Mouse (Mus musculus) CH12.LX (cell line): Measurements from ENCODE around the gene Rsad1. TPM values are rescaled to one million over a fixed set of nuclear protein-coding genes. Genes with fewer than 3 reads are reported as not detected.
A peak's percentile ranks its signal among the peaks of the same experiment; 100 is the strongest.

Experiments used
- DNase-seq: peaks from one replicate; pipeline ENCODE4 v3.0.0-alpha.2; 2013; ENCODE audit errors: extremely low read depth
- H3K27ac ChIP-seq: 2 replicates; pipeline ENCODE4 v1.5.1; 2012; ENCODE audit warnings: low read depth, mild to moderate bottlenecking, control low read depth, moderate library complexity; ENCODE audit not compliant: insufficient read depth
- H3K27me3 ChIP-seq: replicated peaks from 2 replicates; pipeline ENCODE3; 2012; ENCODE audit warnings: inconsistent platforms
- H3K36me3 ChIP-seq, 2 experiments: replicated peaks in 1 of 2; 2 replicates each; pipeline versions ENCODE3 to v1.6.1; 2012; ENCODE audit warnings: inconsistent platforms in 1 of 2, low read length in 1 of 2, mild to moderate bottlenecking in 1 of 2, mixed read lengths in 1 of 2, moderate library complexity in 1 of 2; ENCODE audit not compliant: control insufficient read depth in 1 of 2, insufficient read depth in 1 of 2
- H3K4me1 ChIP-seq, 2 experiments: 2 replicates each; pipeline ENCODE4 v1.6.1; 2012; ENCODE audit warnings: inconsistent platforms in 1 of 2, moderate library complexity in 1 of 2; ENCODE audit not compliant: insufficient read depth in 2 of 2, control insufficient read depth in 1 of 2
- H3K4me2 ChIP-seq: 2 replicates; pipeline ENCODE4 v1.6.1; 2012; ENCODE audit warnings: low read depth, mild to moderate bottlenecking, control low read depth; ENCODE audit not compliant: poor library complexity, insufficient read depth, severe bottlenecking
- H3K4me3 ChIP-seq, 3 experiments: fragments of 150-350 bp in 1 of 3; sonication (generic) in 1 of 3; replicated peaks in 1 of 3; 2 replicates each; pipeline versions ENCODE3 to v1.5.1; 2011 to 2012; ENCODE audit warnings: low read depth in 2 of 3, low read length in 2 of 3, mild to moderate bottlenecking in 2 of 3, moderate library complexity in 2 of 3, control low read depth in 1 of 3, improper control_type of control experiment in 1 of 3, inconsistent platforms in 1 of 3, mixed read lengths in 1 of 3; ENCODE audit not compliant: poor library complexity in 1 of 3
- H3K79me2 ChIP-seq: replicated peaks from 2 replicates; pipeline ENCODE4 v1.6.1; 2012; ENCODE audit warnings: mild to moderate bottlenecking, moderate library complexity; ENCODE audit not compliant: control insufficient read depth, poor library complexity, insufficient read depth, severe bottlenecking; ENCODE audit errors: extremely low read depth
- H3K9ac ChIP-seq: 2 replicates; pipeline ENCODE4 v1.6.1; 2012; ENCODE audit warnings: low read depth, mild to moderate bottlenecking, control low read depth, moderate library complexity; ENCODE audit not compliant: insufficient read depth
- H3K9me3 ChIP-seq: replicated peaks from 2 replicates; pipeline ENCODE3; 2012; ENCODE audit warnings: low read length, inconsistent platforms, mixed read lengths
- BHLHE40 ChIP-seq: IDR thresholded peaks from 2 replicates; pipeline ENCODE4 v1.6.1; 2011; ENCODE audit warnings: mild to moderate bottlenecking, low read depth, low read length, improper control_type of control experiment
- CTCF ChIP-seq, 2 experiments: IDR thresholded peaks in 1 of 2; conservative IDR thresholded peaks in 1 of 2; 2 replicates each; pipeline ENCODE4 v1.5.1; 2011 to 2012; ENCODE audit warnings: low read depth in 2 of 2, low read length in 2 of 2, improper control_type of control experiment in 1 of 2, inconsistent platforms in 1 of 2, mild to moderate bottlenecking in 1 of 2, moderate library complexity in 1 of 2
- ELF1 ChIP-seq: IDR thresholded peaks from 2 replicates; pipeline ENCODE4 v1.6.1; 2014; ENCODE audit warnings: low read depth, mild to moderate bottlenecking, inconsistent platforms, low read length, improper control_type of control experiment
- ETS1 ChIP-seq: conservative IDR thresholded peaks from 2 replicates; pipeline ENCODE4 v1.6.1; 2012; ENCODE audit warnings: low read depth, mild to moderate bottlenecking, inconsistent platforms, low read length, improper control_type of control experiment, moderate library complexity
- HCFC1 ChIP-seq: IDR thresholded peaks from 2 replicates; pipeline ENCODE4 v1.6.1; 2012; ENCODE audit warnings: low read depth, mild to moderate bottlenecking, inconsistent platforms, low read length, improper control_type of control experiment
- JUND ChIP-seq: conservative IDR thresholded peaks from 2 replicates; pipeline ENCODE4 v1.6.1; 2011; ENCODE audit warnings: low read depth, low read length, improper control_type of control experiment
- MAFK ChIP-seq: IDR thresholded peaks from 2 replicates; pipeline ENCODE4 v1.6.1; 2011; ENCODE audit warnings: low read length, improper control_type of control experiment; ENCODE audit not compliant: insufficient replicate concordance
- MAZ ChIP-seq: IDR thresholded peaks from 2 replicates; pipeline ENCODE4 v1.6.1; 2012; ENCODE audit warnings: low read depth, mild to moderate bottlenecking, inconsistent platforms, low read length, improper control_type of control experiment, moderate library complexity
- MEF2A ChIP-seq: IDR thresholded peaks from 2 replicates; pipeline ENCODE4 v1.6.1; 2014; ENCODE audit warnings: low read depth, mild to moderate bottlenecking, inconsistent platforms, low read length, improper control_type of control experiment, borderline replicate concordance
- MXI1 ChIP-seq: IDR thresholded peaks from 2 replicates; pipeline ENCODE4 v1.6.1; 2011; ENCODE audit warnings: mild to moderate bottlenecking, low read depth, low read length, improper control_type of control experiment
- MYC ChIP-seq: IDR thresholded peaks from 2 replicates; pipeline ENCODE4 v1.6.1; 2011; ENCODE audit warnings: low read depth, mild to moderate bottlenecking, improper control_type of control experiment, low read length
- NELFE ChIP-seq: IDR thresholded peaks from 2 replicates; pipeline ENCODE4 v1.6.1; 2011; ENCODE audit warnings: low read depth, low read length, improper control_type of control experiment
- NRF1 ChIP-seq: IDR thresholded peaks from 2 replicates; pipeline ENCODE4 v1.6.1; 2014; ENCODE audit warnings: low read depth, mild to moderate bottlenecking, inconsistent platforms, low read length, improper control_type of control experiment, moderate library complexity
- POLR2A ChIP-seq: IDR thresholded peaks from 2 replicates; pipeline ENCODE4 v1.6.1; 2011; ENCODE audit warnings: low read depth, mild to moderate bottlenecking, improper control_type of control experiment, low read length
- RCOR1 ChIP-seq: conservative IDR thresholded peaks from 2 replicates; pipeline ENCODE4 v1.6.1; 2012; ENCODE audit warnings: low read depth, mild to moderate bottlenecking, inconsistent platforms, low read length, improper control_type of control experiment
- SIN3A ChIP-seq: IDR thresholded peaks from 2 replicates; pipeline ENCODE4 v1.6.1; 2012; ENCODE audit warnings: low read length, improper control_type of control experiment, inconsistent platforms
- TBP ChIP-seq: conservative IDR thresholded peaks from 2 replicates; pipeline ENCODE4 v1.6.1; 2011; ENCODE audit warnings: low read depth, low read length, improper control_type of control experiment
- TCF12 ChIP-seq: IDR thresholded peaks from 2 replicates; pipeline ENCODE4 v1.6.1; 2014; ENCODE audit warnings: low read depth, mild to moderate bottlenecking, inconsistent platforms, low read length, improper control_type of control experiment
- USF1 ChIP-seq: IDR thresholded peaks from 2 replicates; pipeline ENCODE4 v1.6.1; 2014; ENCODE audit warnings: low read depth, mild to moderate bottlenecking, inconsistent platforms, low read length, improper control_type of control experiment
- ZC3H11A ChIP-seq: IDR thresholded peaks from 2 replicates; pipeline ENCODE4 v1.6.1; 2012; ENCODE audit warnings: low read depth, mild to moderate bottlenecking, inconsistent platforms, low read length, improper control_type of control experiment
- ZNF384 ChIP-seq: IDR thresholded peaks from 2 replicates; pipeline ENCODE4 v1.6.1; 2012; ENCODE audit warnings: low read depth, low read length, improper control_type of control experiment, inconsistent platforms
- dilution Hi-C: fragments of 300-500 bp; cut with MboI; formaldehyde crosslinking; loops from 2 replicates; pipeline ENCODE4 v1.14.3; 2020; ENCODE audit warnings: low sequenced_read_pairs; ENCODE audit not compliant: extremely low pct_unique_long_range_greater_than_20kb, extremely low pct_ligation_motif_present
- in situ Hi-C: fragments of 300-500 bp; cut with MboI; formaldehyde crosslinking; loops from 3 replicates; pipeline ENCODE4 v1.14.3; 2019; ENCODE audit warnings: low sequenced_read_pairs, low pct_ligation_motif_present, low pct_unique_long_range_greater_than_20kb, mixed read lengths
- polyA plus RNA-seq: library from polyadenylated mRNA; unstranded; fragments of >175 nt; gene quantifications from 2 replicates; pipeline ENCODE4 v1.2.1, GENCODE M21; 2012; ENCODE audit warnings: low read depth; ENCODE audit not compliant: insufficient read length
- total RNA-seq, 2 experiments: library from RNA; depleted of rRNA; stranded (reverse); fragments of 300-350 nt in 1 of 2; fragments of >200 nt in 1 of 2; gene quantifications; 2 replicates each; pipeline ENCODE4 v1.2.3; 2012 to 2014

Gene Rsad1
- total and polyA plus RNA-seq, 3 experiments: 7.3 to 9.3 (median 9.2) TPM

DNA sequence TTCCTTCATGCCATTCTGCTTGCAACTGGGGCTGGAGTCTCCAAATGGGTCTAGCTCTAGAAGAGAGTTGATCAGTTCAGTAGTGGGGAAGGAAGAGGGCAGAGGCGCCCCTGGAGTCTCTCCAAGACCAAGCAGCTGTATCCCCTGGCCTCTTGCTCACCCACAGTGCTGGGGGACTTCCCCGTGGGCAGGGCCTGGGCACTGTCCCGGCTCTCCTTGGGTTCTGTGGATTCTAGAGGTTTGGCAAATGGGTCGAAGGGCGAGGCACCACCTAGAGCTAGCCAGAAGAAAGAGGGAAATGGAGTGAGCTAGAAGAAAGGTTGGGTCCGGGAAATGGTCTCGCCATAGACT is 57.3 kb downstream of the Rsad1 start:
- Histone ChIP-seq H3K27me3 (peaks cover 90% of the 10 kb centered on the region), H3K9ac (no peak overlapping the region), H3K36me3 (no peaks in the 10 kb centered on the region), H3K79me2 (no peaks in the 10 kb centered on the region), H3K4me3 (no peak overlapping the region), H3K4me2 (no peak overlapping the region), H3K4me1 (peaks cover 10 to 21% of the 10 kb centered on the region in 2 experiments), H3K27ac (no peak overlapping the region), H3K9me3 (no peaks in the 10 kb centered on the region)
- dilution Hi-C loops: no loop called here
- no peak for DNase-seq
- TF ChIP-seq MAFK (no peak), MAZ (no peak), NELFE (no peak), NRF1 (no peak), CTCF (conservative IDR thresholded peaks at IDR 0.05 in 1 of 2, IDR thresholded peaks at IDR 0.05 in 1 of 2; ENCODE audit: low read depth in 2 of 2, low read length in 2 of 2) (no peak), MXI1 (no peak), SIN3A (no peak), RCOR1 (no peak), MYC (no peak), BHLHE40 (no peak), USF1 (no peak), ZC3H11A (no peak), ZNF384 (no peak)
- in situ Hi-C loops: no loop called here

DNA sequence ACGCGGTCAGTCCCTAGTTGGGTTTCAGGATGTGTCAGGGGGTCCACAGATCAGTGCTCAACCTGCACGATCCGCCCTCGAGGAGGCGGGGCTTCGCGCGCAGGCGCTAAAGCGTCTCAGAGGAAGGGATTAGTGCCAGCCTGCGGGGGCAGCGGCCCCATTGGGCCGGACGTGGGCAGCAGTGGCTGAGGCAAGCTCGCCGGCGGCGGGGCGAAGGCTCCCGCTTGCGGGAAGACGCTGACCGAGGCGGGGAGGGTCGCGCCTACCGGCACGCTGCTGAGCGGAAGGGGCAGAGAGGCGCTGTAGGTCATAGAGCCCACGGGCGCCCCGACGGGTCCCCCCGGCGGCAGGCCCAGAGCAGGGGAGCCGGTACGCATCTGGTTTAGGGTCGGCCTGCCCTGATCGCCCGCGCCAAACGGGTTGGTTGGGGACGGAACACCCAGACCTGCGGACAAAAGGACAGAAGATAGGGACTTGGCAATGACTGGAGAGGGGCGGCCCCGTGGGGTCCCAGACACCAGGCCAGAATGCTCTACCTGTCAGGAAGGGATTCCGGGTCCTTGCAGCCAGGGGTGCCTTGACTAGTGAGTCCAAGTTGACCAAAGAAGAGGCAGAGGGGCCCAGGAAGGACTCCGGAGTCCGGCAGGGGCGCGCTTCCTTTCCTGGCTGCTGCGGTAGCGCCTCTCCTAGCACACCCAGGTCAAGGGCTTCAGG is 57.9 kb downstream of the Rsad1 start:
- Histone ChIP-seq H3K27me3 (peaks cover 94% of the 10 kb centered on the region), H3K4me1 (peaks cover 9 to 18% of the 10 kb centered on the region in 2 experiments), H3K9ac (no peak overlapping the region; the same call in 1 of the 2 replicates), H3K4me3 (peak overlapping the region in 1 of 3 experiments; percentile 18), H3K79me2 (no peaks in the 10 kb centered on the region), H3K4me2 (peak overlapping the region; percentile 54), H3K9me3 (no peaks in the 10 kb centered on the region), H3K36me3 (no peaks in the 10 kb centered on the region), H3K27ac (no peak overlapping the region)
- in situ Hi-C loops (no loop called here), dilution Hi-C loops (no loop called here)
- DNase-seq: no peak
- TF ChIP-seq JUND (no peak), MEF2A (no peak), USF1 (no peak), MYC (no peak), ELF1 (no peak), NRF1 (peak; percentile 81), POLR2A (peak; percentile 25; the same call in 1 of the 2 replicates), ETS1 (no peak), BHLHE40 (no peak), SIN3A (no peak), TCF12 (no peak), HCFC1 (no peak), TBP (no peak)

Other genes with a start within 250 kb of the Rsad1 start
- gene Luc7l3, start 227.3 kb downstream of the Rsad1 start, total RNA-seq (2012; rRNA removed): 57.7 and 82.3 TPM in 2 replicates
- gene Luc7l3, start 227.3 kb downstream of the Rsad1 start, total RNA-seq (2014; rRNA removed): 69.8 and 82.2 TPM in 2 replicates
- gene Luc7l3, start 227.3 kb downstream of the Rsad1 start, polyA plus RNA-seq: 246 and 318 TPM in 2 replicates
- 55.7 and 56.0 TPM in 2 replicates for gene Ankrd40, start 221.3 kb downstream of the Rsad1 start, total RNA-seq (2012; rRNA removed)
- gene Ankrd40, start 221.3 kb downstream of the Rsad1 start, total RNA-seq (2014; rRNA removed): 62.0 and 64.5 TPM in 2 replicates
- gene Ankrd40, start 221.3 kb downstream of the Rsad1 start, polyA plus RNA-seq: 97.4 and 98.8 TPM in 2 replicates
- gene Abcc3, start 156.3 kb downstream of the Rsad1 start, total RNA-seq (2012; rRNA removed): 0.08 and 0.21 TPM in 2 replicates
- 0.15 and 0.40 TPM in 2 replicates for gene Abcc3, start 156.3 kb downstream of the Rsad1 start, total RNA-seq (2014; rRNA removed)
- 0.46 and 0.66 TPM in 2 replicates for gene Abcc3, start 156.3 kb downstream of the Rsad1 start, polyA plus RNA-seq
- 0.59 and 1.7 TPM in 2 replicates for gene Cacna1g, start 75.1 kb downstream of the Rsad1 start, total RNA-seq (2012; rRNA removed)
- 0.97 and 2.4 TPM in 2 replicates for gene Cacna1g, start 75.1 kb downstream of the Rsad1 start, total RNA-seq (2014; rRNA removed)
- gene Cacna1g, start 75.1 kb downstream of the Rsad1 start, polyA plus RNA-seq: 3.7 and 4.1 TPM in 2 replicates
- gene Spata20, start 63.1 kb downstream of the Rsad1 start, total RNA-seq (2012; rRNA removed): not detected in 2 replicates
- not detected in 2 replicates for gene Spata20, start 63.1 kb downstream of the Rsad1 start, total RNA-seq (2014; rRNA removed)
- not detected in 2 replicates for gene Spata20, start 63.1 kb downstream of the Rsad1 start, polyA plus RNA-seq
- gene Epn3, start 49.3 kb downstream of the Rsad1 start, total RNA-seq (2012; rRNA removed): 0.04 TPM in 1 of 2 replicates, not detected in the other
- 0.05 TPM in 1 of 2 replicates, not detected in the other for gene Epn3, start 49.3 kb downstream of the Rsad1 start, total RNA-seq (2014; rRNA removed)
- gene Epn3, start 49.3 kb downstream of the Rsad1 start, polyA plus RNA-seq: 0.11 and 0.19 TPM in 2 replicates
- gene Mycbpap, start 27.5 kb downstream of the Rsad1 start, total RNA-seq (2012; rRNA removed): 1.3 and 3.1 TPM in 2 replicates
- gene Mycbpap, start 27.5 kb downstream of the Rsad1 start, total RNA-seq (2014; rRNA removed): 0.08 and 0.43 TPM in 2 replicates
- 0.98 and 1.1 TPM in 2 replicates for gene Mycbpap, start 27.5 kb downstream of the Rsad1 start, polyA plus RNA-seq
- 0.13 and 0.17 TPM in 2 replicates for gene Chad, start 15.8 kb upstream of the Rsad1 start, total RNA-seq (2012; rRNA removed)
- not detected in 2 replicates for gene Chad, start 15.8 kb upstream of the Rsad1 start, total RNA-seq (2014; rRNA removed)
- 0.41 and 0.53 TPM in 2 replicates for gene Chad, start 15.8 kb upstream of the Rsad1 start, polyA plus RNA-seq
- gene Acsf2, start 52.6 kb upstream of the Rsad1 start, total RNA-seq (2012; rRNA removed): 4.9 and 7.5 TPM in 2 replicates
- 4.1 and 4.5 TPM in 2 replicates for gene Acsf2, start 52.6 kb upstream of the Rsad1 start, total RNA-seq (2014; rRNA removed)
- 24.1 and 25.7 TPM in 2 replicates for gene Acsf2, start 52.6 kb upstream of the Rsad1 start, polyA plus RNA-seq
- gene Lrrc59, start 80.5 kb upstream of the Rsad1 start, total RNA-seq (2012; rRNA removed): 324 and 412 TPM in 2 replicates
- 325 and 338 TPM in 2 replicates for gene Lrrc59, start 80.5 kb upstream of the Rsad1 start, total RNA-seq (2014; rRNA removed)
- 452 and 493 TPM in 2 replicates for gene Lrrc59, start 80.5 kb upstream of the Rsad1 start, polyA plus RNA-seq
- 104 and 114 TPM in 2 replicates for gene Mrpl27, start 104.5 kb upstream of the Rsad1 start, total RNA-seq (2012; rRNA removed)
- gene Mrpl27, start 104.5 kb upstream of the Rsad1 start, total RNA-seq (2014; rRNA removed): 128 and 139 TPM in 2 replicates
- gene Mrpl27, start 104.5 kb upstream of the Rsad1 start, polyA plus RNA-seq: 86.6 and 95.2 TPM in 2 replicates
- gene Eme1, start 104.7 kb upstream of the Rsad1 start, total RNA-seq (2012; rRNA removed): 36.8 and 46.9 TPM in 2 replicates
- gene Eme1, start 104.7 kb upstream of the Rsad1 start, total RNA-seq (2014; rRNA removed): 38.4 and 40.8 TPM in 2 replicates
- gene Eme1, start 104.7 kb upstream of the Rsad1 start, polyA plus RNA-seq: 45.9 and 55.2 TPM in 2 replicates
- 15.5 and 20.2 TPM in 2 replicates for gene Xylt2, start 128.3 kb upstream of the Rsad1 start, total RNA-seq (2012; rRNA removed)
- 10.1 and 11.2 TPM in 2 replicates for gene Xylt2, start 128.3 kb upstream of the Rsad1 start, total RNA-seq (2014; rRNA removed)
- gene Xylt2, start 128.3 kb upstream of the Rsad1 start, polyA plus RNA-seq: 15.2 and 16.3 TPM in 2 replicates
- gene Gm11541, start 155.2 kb upstream of the Rsad1 start, total RNA-seq (2012; rRNA removed): not detected in 2 replicates
- 0.17 TPM in 1 of 2 replicates, not detected in the other for gene Gm11541, start 155.2 kb upstream of the Rsad1 start, total RNA-seq (2014; rRNA removed)
- gene Gm11541, start 155.2 kb upstream of the Rsad1 start, polyA plus RNA-seq: not detected in 2 replicates
- 0.21 TPM in 1 of 2 replicates, not detected in the other for gene Cdc34b, start 192.5 kb upstream of the Rsad1 start, total RNA-seq (2012; rRNA removed)
- 0.19 TPM in 1 of 2 replicates, not detected in the other for gene Cdc34b, start 192.5 kb upstream of the Rsad1 start, total RNA-seq (2014; rRNA removed)
- gene Cdc34b, start 192.5 kb upstream of the Rsad1 start, polyA plus RNA-seq: not detected in 2 replicates
- 0.17 TPM in 1 of 2 replicates, not detected in the other for gene Tmem92, start 233.4 kb upstream of the Rsad1 start, total RNA-seq (2012; rRNA removed)
- gene Tmem92, start 233.4 kb upstream of the Rsad1 start, total RNA-seq (2014; rRNA removed): not detected in 2 replicates
- not detected in 2 replicates for gene Tmem92, start 233.4 kb upstream of the Rsad1 start, polyA plus RNA-seq